Mouse (Mus musculus) kidney, postnatal 0 days (tissue): Measurements from ENCODE around the gene Irf5. TPM values are rescaled to one million over a fixed set of nuclear protein-coding genes. Genes with fewer than 3 reads are reported as not detected.
A peak's percentile ranks its signal among the peaks of the same experiment; 100 is the strongest.

Source experiments
- ATAC-seq: fragments of 200-750 bp; cut with Nextera tagmentation; replicated peaks from 2 replicates; pipeline ENCODE4 v1.8.0; 2017; ENCODE audit warnings: low read depth, moderate number of reproducible peaks, moderate TSS enrichment, moderate library complexity; ENCODE audit not compliant: low FRiP score
- DNase-seq: peaks from one replicate; pipeline ENCODE4 v3.0.0-alpha.2; 2016; ENCODE audit warnings: low spot score
- H3K27ac ChIP-seq: fragments of 300-500 bp; sonication (generic); 2 replicates; pipeline ENCODE4 v1.5.1; 2014; ENCODE audit warnings: mild to moderate bottlenecking
- H3K27me3 ChIP-seq: fragments of 300-500 bp; sonication (generic); 2 replicates; pipeline ENCODE4 v1.6.1; 2014; ENCODE audit warnings: low read length, mixed read lengths; ENCODE audit not compliant: insufficient read depth
- H3K36me3 ChIP-seq: fragments of 300-500 bp; sonication (generic); 2 replicates; pipeline ENCODE4 v1.6.1; 2014; ENCODE audit warnings: low read length, mixed read lengths; ENCODE audit not compliant: insufficient read depth
- H3K4me1 ChIP-seq: fragments of 300-500 bp; sonication (generic); replicated peaks from 2 replicates; pipeline ENCODE4 v1.6.1; 2014; ENCODE audit warnings: antibody characterized with exemption, low read length, mixed read lengths; ENCODE audit not compliant: insufficient read depth
- H3K4me2 ChIP-seq: fragments of 300-500 bp; sonication (generic); 2 replicates; pipeline ENCODE4 v1.6.1; 2014; ENCODE audit warnings: mild to moderate bottlenecking, low read length, moderate library complexity, mixed read lengths
- H3K4me3 ChIP-seq: fragments of 300-500 bp; sonication (generic); replicated peaks from 2 replicates; pipeline ENCODE4 v1.5.1; 2014; ENCODE audit warnings: low read depth, low read length
- H3K9ac ChIP-seq: fragments of 300-500 bp; sonication (generic); 2 replicates; pipeline ENCODE4 v1.6.1; 2014; ENCODE audit warnings: low read depth, low read length
- H3K9me3 ChIP-seq: fragments of 300-500 bp; sonication (generic); replicated peaks from 2 replicates; pipeline ENCODE4 v1.6.1; 2016; ENCODE audit warnings: low read length, inconsistent platforms, mixed read lengths
- CTCF ChIP-seq: IDR thresholded peaks from 2 replicates; pipeline ENCODE4 v1.5.1; 2016; ENCODE audit warnings: antibody characterized with exemption, low read depth, mild to moderate bottlenecking, moderate library complexity
- WGBS: fragments of 180-500 bp; shearing (Covaris S2); extraction: QIAGEN DNeasy Blood & Tissue Kit; methylation state at CpG from one replicate; pipeline ENCODE4 v1.1.7; 2014; 5-methylcytosine and 5-hydroxymethylcytosine counted together
- polyA plus RNA-seq: library from polyadenylated mRNA; unstranded; fragments of >200 nt; fragmentation: Nextera tagmentation; extraction: Ambion mirVana; gene quantifications from 2 replicates; pipeline ENCODE4 v1.2.1, GENCODE M21; 2015

The Irf5 gene
- polyA plus RNA-seq, 1 experiment from 2014 or later = 3.7 TPM

DNA sequence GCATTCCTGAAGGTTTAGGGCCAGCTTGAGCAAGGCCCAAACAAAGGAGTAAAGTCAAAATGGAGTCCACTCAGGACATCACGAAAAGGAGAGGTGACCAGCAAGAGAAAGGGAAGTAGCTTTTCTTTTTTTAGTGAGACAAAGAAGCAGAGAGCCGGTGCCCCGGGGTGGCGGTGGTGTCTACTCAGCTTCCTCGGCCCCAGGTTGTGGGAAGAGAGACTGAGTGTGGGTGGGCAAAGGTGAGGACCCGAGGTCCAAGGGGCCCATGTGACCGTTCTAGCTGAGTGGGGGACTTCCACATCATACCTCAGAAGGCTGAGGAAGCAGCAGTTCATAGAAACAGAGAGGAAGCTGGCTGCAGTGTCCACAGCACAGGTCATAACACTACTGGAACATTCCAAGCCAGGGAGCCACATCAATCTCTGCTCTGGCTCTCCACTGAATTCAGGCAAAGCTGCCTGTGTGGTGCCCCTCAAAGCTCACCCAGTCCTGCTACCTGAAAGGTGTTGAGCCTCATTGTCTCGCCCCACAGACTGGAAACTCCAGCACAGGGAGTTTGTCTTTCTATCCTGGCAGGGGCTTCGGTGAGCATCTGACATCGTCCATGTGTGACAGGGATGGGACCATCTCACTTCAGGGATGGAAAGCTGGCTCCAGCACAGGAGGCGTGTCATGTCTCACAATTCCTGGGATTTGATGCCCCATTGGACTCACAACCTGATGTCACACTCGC, 3.0 kb upstream of the Irf5 start:
- DNase-seq = no peak
- WGBS = 56% methylated on average over 12 of the region's 12 CpGs
- ATAC-seq = peak; percentile 4; the same call in 1 of the 2 replicates
- TF ChIP-seq CTCF = no peak
- H3K27me3 ChIP-seq = peaks cover 11% of the 10 kb centered on the region
- H3K36me3 ChIP-seq = no peaks in the 10 kb centered on the region
- no peak overlapping the region for H3K4me2 ChIP-seq
- no peak overlapping the region for H3K27ac ChIP-seq
- H3K4me3 ChIP-seq = no peak overlapping the region
- H3K9me3 ChIP-seq = no peaks in the 10 kb centered on the region
- no peak overlapping the region for H3K9ac ChIP-seq
- H3K4me1 ChIP-seq = peaks cover 16% of the 10 kb centered on the region; the same call in 1 of the 2 replicates

DNA sequence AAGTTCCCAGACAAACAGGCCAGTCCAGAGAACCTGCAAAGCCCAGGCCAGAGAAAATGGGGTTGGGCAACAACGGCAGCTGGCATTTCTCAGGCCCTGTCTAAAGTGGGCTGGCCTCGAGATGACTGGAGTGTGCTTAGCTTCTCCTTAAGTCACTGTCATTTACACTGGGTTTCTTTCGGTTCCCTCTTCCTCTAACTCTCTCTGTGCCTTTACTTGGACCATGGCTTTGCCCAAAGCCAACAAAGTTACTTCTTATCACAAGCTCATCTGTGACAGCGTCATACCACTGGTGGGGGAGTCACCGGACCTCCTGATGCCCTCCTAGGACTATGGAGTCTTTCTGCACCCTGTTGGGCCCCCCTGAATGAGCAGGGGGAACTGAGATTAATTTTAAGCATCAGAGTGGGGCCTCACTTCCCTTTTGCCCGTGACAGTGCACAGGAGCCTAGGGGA, 2.4 kb upstream of the Irf5 start:
- peaks cover 16% of the 10 kb centered on the region; the same call in 1 of the 2 replicates for H3K4me1 ChIP-seq
- H3K4me3 ChIP-seq = no peak overlapping the region
- H3K9me3 ChIP-seq = no peaks in the 10 kb centered on the region
- no peak overlapping the region for H3K27ac ChIP-seq
- peak; percentile 84 for DNase-seq
- ATAC-seq = peak; percentile 62; the same call in 1 of the 2 replicates
- H3K9ac ChIP-seq = no peak overlapping the region
- H3K4me2 ChIP-seq = no peak overlapping the region
- peaks cover 13% of the 10 kb centered on the region for H3K27me3 ChIP-seq
- 36% methylated on average over 6 of the region's 6 CpGs for WGBS
- H3K36me3 ChIP-seq = no peaks in the 10 kb centered on the region
- TF ChIP-seq CTCF = no peak

DNA sequence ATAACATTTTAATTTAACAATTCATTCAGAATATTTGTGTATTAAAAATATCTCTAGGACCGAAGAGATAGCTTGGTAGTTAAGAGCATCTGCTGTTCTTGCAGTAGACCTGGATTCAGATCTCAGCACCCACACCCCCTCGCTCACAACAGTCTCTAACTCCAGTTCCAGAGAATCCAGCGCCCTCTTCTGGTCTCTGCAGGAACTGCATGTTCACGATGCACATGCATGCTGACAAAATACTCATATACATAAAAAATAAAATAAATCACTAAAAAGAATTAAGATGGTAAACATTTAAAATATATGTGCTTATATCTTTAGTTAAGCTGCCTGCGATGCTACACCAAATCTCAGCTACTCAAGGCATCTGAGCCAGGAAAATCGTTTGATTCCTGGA, 1.2 kb upstream of the Irf5 start:
- peak; percentile 56 for TF ChIP-seq CTCF
- 82% methylated on average over 6 of the region's 6 CpGs for WGBS
- Histone ChIP-seq H3K9me3 (no peaks in the 10 kb centered on the region), H3K4me1 (peaks cover 21% of the 10 kb centered on the region; the same call in 1 of the 2 replicates), H3K4me3 (no peak overlapping the region), H3K27me3 (peaks cover 13% of the 10 kb centered on the region), H3K27ac (no peak overlapping the region), H3K9ac (no peak overlapping the region), H3K4me2 (no peak overlapping the region), H3K36me3 (no peaks in the 10 kb centered on the region)
- DNase-seq (no peak), ATAC-seq (no peak)

DNA sequence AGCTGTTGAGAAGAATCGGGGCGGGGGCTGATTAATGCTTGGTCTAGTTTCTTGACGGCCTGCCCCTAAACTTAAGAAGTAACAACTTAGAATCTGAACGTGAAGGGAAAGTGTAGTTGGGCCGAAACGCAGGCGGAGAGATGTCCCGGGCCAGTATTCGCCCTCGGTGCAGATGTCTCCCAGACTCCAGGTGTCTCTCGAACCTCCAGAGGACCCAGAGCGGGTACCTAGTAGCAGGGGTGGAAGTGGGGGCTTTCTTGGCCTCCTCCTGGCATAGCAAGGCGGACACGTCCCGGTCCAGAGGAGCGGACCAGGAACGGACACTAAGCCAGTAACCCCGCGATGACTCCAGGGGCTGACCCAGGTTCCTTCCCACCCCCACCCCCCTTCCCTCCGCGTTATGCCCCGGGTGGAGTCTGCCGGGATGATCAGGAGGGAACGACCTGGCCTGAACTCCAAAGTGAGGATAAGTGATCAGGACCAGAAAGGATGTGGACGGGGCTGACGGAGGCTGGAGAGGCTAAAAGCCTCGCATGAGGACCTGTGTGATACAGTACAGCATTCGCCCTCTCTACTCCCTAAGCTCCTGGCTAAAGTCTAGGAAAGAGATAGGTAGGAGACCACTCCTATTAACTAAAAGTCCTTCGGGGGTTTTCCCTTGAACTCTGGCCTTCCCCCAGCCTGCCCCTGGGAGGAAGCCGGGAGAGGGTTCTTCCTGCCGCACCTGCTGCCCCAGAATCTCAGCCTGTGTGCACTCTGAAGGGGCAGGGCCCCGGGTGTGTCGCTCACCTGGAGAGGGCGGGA, 1.1 kb downstream of the Irf5 start:
- Histone ChIP-seq H3K4me3 (peak overlapping the region; percentile 62), H3K4me1 (peaks cover 21% of the 10 kb centered on the region; the same call in 1 of the 2 replicates), H3K9me3 (no peaks in the 10 kb centered on the region), H3K27ac (no peak overlapping the region), H3K4me2 (peak overlapping the region; percentile 99), H3K9ac (peak overlapping the region; percentile 60), H3K27me3 (peaks cover 13% of the 10 kb centered on the region), H3K36me3 (no peaks in the 10 kb centered on the region)
- DNase-seq = no peak
- no peak for ATAC-seq
- no peak for TF ChIP-seq CTCF
- 3% methylated on average over 34 of the region's 34 CpGs for WGBS

GRCm38 (mm10) chr6:29528165-29528505, 1.7 kb downstream of the Irf5 start:
- no peak for DNase-seq
- H3K27ac ChIP-seq = no peak overlapping the region
- no peaks in the 10 kb centered on the region for H3K9me3 ChIP-seq
- H3K36me3 ChIP-seq = no peaks in the 10 kb centered on the region
- peak overlapping the region; percentile 99 for H3K4me2 ChIP-seq
- 12% methylated on average over 8 of the region's 8 CpGs for WGBS
- H3K4me3 ChIP-seq = peak overlapping the region; percentile 62
- no peak for TF ChIP-seq CTCF
- H3K4me1 ChIP-seq = peaks cover 21% of the 10 kb centered on the region; the same call in 1 of the 2 replicates
- H3K27me3 ChIP-seq = peaks cover 13% of the 10 kb centered on the region
- no peak overlapping the region for H3K9ac ChIP-seq
- ATAC-seq = no peak
